Mouse (Mus musculus): ENCODE data around the gene Arhgef3. TPM values are rescaled to one million over a fixed set of nuclear protein-coding genes. Genes with fewer than 3 reads are reported as not detected.

Arhgef3 gene
- polyA plus RNA-seq, 1 experiment from 2014 or later: 5.4 TPM

- 69% methylated on average over 5 of the region's 5 CpGs for WGBS
Observed at GRCm38 (mm10) chr14:27364668-27365257, 250.1 kb downstream of the Arhgef3 start.

DNA sequence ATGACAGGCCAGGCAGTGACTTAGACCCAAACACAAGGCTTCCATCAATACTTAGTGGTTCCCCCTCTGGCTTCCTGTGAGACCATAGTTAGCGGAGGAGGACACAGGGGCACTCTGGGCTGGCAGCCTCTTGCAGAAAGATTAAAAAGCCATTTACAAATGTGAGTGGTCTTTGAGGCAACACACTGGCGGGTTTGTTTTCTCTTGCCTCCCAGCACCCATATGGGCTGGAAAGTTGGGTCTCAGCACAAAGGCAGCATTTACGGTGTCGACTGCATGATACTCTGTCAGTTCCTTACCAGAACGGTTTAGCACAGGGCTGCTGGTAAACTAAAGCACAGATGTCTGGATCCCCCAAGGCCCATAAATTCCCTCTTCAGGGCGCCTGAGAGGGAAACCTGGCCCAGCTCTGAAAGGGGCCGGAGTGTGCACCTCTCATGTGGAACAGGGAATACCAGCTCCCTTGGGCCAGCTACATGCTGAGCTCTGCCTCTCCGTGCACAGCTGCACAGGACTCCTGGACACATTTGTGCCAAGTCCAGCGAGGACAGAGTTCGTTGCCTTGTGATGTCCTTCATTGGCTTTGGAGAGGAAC is 252.5 kb downstream of the Arhgef3 start:
- ATAC-seq (replicated peaks; ENCODE audit: insufficient number of reproducible peaks, low FRiP score, low TSS enrichment, low read depth) (0 out of 2 replicates have a peak, but pooled peaks have one; percentile 23), DNase-seq (ENCODE audit: low spot score) (no peak)
- no peak overlapping the region for H3K4me3 ChIP-seq (ENCODE audit: low read depth, low read length)
- no peaks in the 10 kb centered on the region for H3K9me3 ChIP-seq (replicated peaks; ENCODE audit: control insufficient read depth, low read length)
- no peaks in the 10 kb centered on the region for H3K4me1 ChIP-seq (ENCODE audit: control insufficient read depth, insufficient read depth, low read length)
- no peak overlapping the region for H3K9ac ChIP-seq (replicated peaks; ENCODE audit: low read length)
- H3K4me2 ChIP-seq (ENCODE audit: low read depth, low read length): no peak overlapping the region
- no peaks in the 10 kb centered on the region for H3K36me3 ChIP-seq (replicated peaks; ENCODE audit: control insufficient read depth, insufficient read depth, low read depth, low read length)
- no peak overlapping the region for H3K27ac ChIP-seq (replicated peaks; ENCODE audit: low read depth, low read length)
- H3K27me3 ChIP-seq (ENCODE audit: control insufficient read depth, insufficient read depth, low read length): no peaks in the 10 kb centered on the region
- WGBS: 45% methylated on average over 10 of the region's 10 CpGs

More at GRCm38 (mm10) chr14:27364668-27365257, 250.1 kb downstream of the Arhgef3 start:
- no peak overlapping the region for H3K4me2 ChIP-seq (ENCODE audit: low read depth, low read length)
- DNase-seq (ENCODE audit: low spot score): no peak
- H3K9ac ChIP-seq (replicated peaks; ENCODE audit: low read length): no peak overlapping the region
- no peaks in the 10 kb centered on the region for H3K9me3 ChIP-seq (replicated peaks; ENCODE audit: control insufficient read depth, low read length)
- no peak overlapping the region for H3K27ac ChIP-seq (replicated peaks; ENCODE audit: low read depth, low read length)
- ATAC-seq (replicated peaks; ENCODE audit: insufficient number of reproducible peaks, low FRiP score, low TSS enrichment, low read depth): no peak
- H3K4me3 ChIP-seq (ENCODE audit: low read depth, low read length): no peak overlapping the region
- no peaks in the 10 kb centered on the region for H3K36me3 ChIP-seq (replicated peaks; ENCODE audit: control insufficient read depth, insufficient read depth, low read depth, low read length)
- H3K27me3 ChIP-seq (ENCODE audit: control insufficient read depth, insufficient read depth, low read length): no peaks in the 10 kb centered on the region
- no peaks in the 10 kb centered on the region for H3K4me1 ChIP-seq (ENCODE audit: control insufficient read depth, insufficient read depth, low read length)

GRCm38 (mm10) chr14:27368619-27369018 is 253.9 kb downstream of the Arhgef3 start:
- H3K9me3 ChIP-seq (replicated peaks; ENCODE audit: control insufficient read depth, low read length): no peaks in the 10 kb centered on the region
- H3K4me2 ChIP-seq (ENCODE audit: low read depth, low read length): no peak overlapping the region
- ATAC-seq (replicated peaks; ENCODE audit: insufficient number of reproducible peaks, low FRiP score, low TSS enrichment, low read depth) (no peak), DNase-seq (ENCODE audit: low spot score) (no peak)
- no peaks in the 10 kb centered on the region for H3K27me3 ChIP-seq (ENCODE audit: control insufficient read depth, insufficient read depth, low read length)
- H3K27ac ChIP-seq (replicated peaks; ENCODE audit: low read depth, low read length): no peak overlapping the region
- no peak overlapping the region for H3K4me3 ChIP-seq (ENCODE audit: low read depth, low read length)
- no peak overlapping the region for H3K9ac ChIP-seq (replicated peaks; ENCODE audit: low read length)
- H3K4me1 ChIP-seq (ENCODE audit: control insufficient read depth, insufficient read depth, low read length): no peaks in the 10 kb centered on the region
- H3K36me3 ChIP-seq (replicated peaks; ENCODE audit: control insufficient read depth, insufficient read depth, low read depth, low read length): no peaks in the 10 kb centered on the region
- 72% methylated on average over 4 of the region's 4 CpGs for WGBS

DNA sequence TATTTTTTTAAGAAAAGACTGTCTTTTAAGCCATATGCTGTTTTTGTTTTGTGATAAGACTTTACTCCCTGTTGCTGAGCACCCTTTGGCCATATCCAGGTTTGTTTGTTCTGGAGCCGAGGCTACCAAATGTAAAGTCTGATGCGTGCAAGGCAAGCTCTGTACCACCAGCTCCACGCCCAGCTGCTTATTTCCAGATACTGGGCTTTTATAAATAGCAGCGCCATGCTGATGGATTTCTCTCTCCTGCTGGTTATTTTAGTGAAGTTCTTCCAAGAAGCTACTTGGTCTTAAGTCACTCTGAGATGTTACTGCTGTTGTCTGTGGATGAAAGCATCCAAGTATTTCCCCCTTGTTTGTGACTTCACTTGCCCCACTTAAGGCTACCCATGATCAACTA is 254.8 kb downstream of the Arhgef3 start:
- Histone ChIP-seq H3K27me3 (ENCODE audit: control insufficient read depth, insufficient read depth, low read length) (no peaks in the 10 kb centered on the region), H3K36me3 (replicated peaks; ENCODE audit: control insufficient read depth, insufficient read depth, low read depth, low read length) (no peaks in the 10 kb centered on the region), H3K9me3 (replicated peaks; ENCODE audit: control insufficient read depth, low read length) (no peaks in the 10 kb centered on the region), H3K27ac (replicated peaks; ENCODE audit: low read depth, low read length) (no peak overlapping the region), H3K4me2 (ENCODE audit: low read depth, low read length) (no peak overlapping the region), H3K4me3 (ENCODE audit: low read depth, low read length) (no peak overlapping the region), H3K4me1 (ENCODE audit: control insufficient read depth, insufficient read depth, low read length) (no peaks in the 10 kb centered on the region), H3K9ac (replicated peaks; ENCODE audit: low read length) (no peak overlapping the region)
- 88% methylated on average over 4 of the region's 4 CpGs for WGBS
- DNase-seq (ENCODE audit: low spot score): no peak
- ATAC-seq (replicated peaks; ENCODE audit: insufficient number of reproducible peaks, low FRiP score, low TSS enrichment, low read depth): no peak

DNA sequence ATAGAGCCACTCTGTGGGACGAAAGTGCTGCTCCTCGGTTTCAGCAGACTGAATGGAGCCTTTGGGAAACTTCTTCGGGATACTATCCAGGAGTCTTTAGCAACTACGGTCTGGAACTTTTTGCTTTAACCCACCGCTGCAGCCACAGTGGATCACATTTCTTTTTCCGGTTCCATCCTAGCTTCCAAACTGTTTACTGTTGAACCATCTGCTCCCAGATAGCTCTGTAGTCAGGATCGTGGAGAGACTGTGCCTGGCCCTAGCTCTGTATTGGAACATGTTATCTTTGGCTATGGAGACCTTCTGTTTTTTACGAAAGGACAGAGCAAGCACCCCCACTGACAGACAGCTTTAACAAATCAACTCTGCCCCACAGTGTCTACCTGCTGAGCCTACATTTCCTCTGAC is 257.0 kb downstream of the Arhgef3 start:
- H3K27ac ChIP-seq (replicated peaks; ENCODE audit: low read depth, low read length): no peak overlapping the region
- no peaks in the 10 kb centered on the region for H3K4me1 ChIP-seq (ENCODE audit: control insufficient read depth, insufficient read depth, low read length)
- DNase-seq (ENCODE audit: low spot score) (no peak), ATAC-seq (replicated peaks; ENCODE audit: insufficient number of reproducible peaks, low FRiP score, low TSS enrichment, low read depth) (no peak)
- H3K4me2 ChIP-seq (ENCODE audit: low read depth, low read length): no peak overlapping the region
- no peak overlapping the region for H3K9ac ChIP-seq (replicated peaks; ENCODE audit: low read length)
- H3K36me3 ChIP-seq (replicated peaks; ENCODE audit: control insufficient read depth, insufficient read depth, low read depth, low read length): no peaks in the 10 kb centered on the region
- 73% methylated on average over 8 of the region's 8 CpGs for WGBS
- H3K4me3 ChIP-seq (ENCODE audit: low read depth, low read length): no peak overlapping the region
- no peaks in the 10 kb centered on the region for H3K27me3 ChIP-seq (ENCODE audit: control insufficient read depth, insufficient read depth, low read length)
- H3K9me3 ChIP-seq (replicated peaks; ENCODE audit: control insufficient read depth, low read length): no peaks in the 10 kb centered on the region

- no peak overlapping the region for H3K27ac ChIP-seq (replicated peaks; ENCODE audit: low read depth, low read length)
- H3K4me2 ChIP-seq (ENCODE audit: low read depth, low read length): no peak overlapping the region
- DNase-seq (ENCODE audit: low spot score): no peak
- no peak for ATAC-seq (replicated peaks; ENCODE audit: insufficient number of reproducible peaks, low FRiP score, low TSS enrichment, low read depth)
- no peaks in the 10 kb centered on the region for H3K4me1 ChIP-seq (ENCODE audit: control insufficient read depth, insufficient read depth, low read length)
- H3K9me3 ChIP-seq (replicated peaks; ENCODE audit: control insufficient read depth, low read length): no peaks in the 10 kb centered on the region
- H3K4me3 ChIP-seq (ENCODE audit: low read depth, low read length): no peak overlapping the region
- H3K27me3 ChIP-seq (ENCODE audit: control insufficient read depth, insufficient read depth, low read length): no peaks in the 10 kb centered on the region
- 83% methylated on average over 5 of the region's 5 CpGs for WGBS
- H3K9ac ChIP-seq (replicated peaks; ENCODE audit: low read length): no peak overlapping the region
- H3K36me3 ChIP-seq (replicated peaks; ENCODE audit: control insufficient read depth, insufficient read depth, low read depth, low read length): no peaks in the 10 kb centered on the region
Observed at GRCm38 (mm10) chr14:27373498-27373897, 258.8 kb downstream of the Arhgef3 start.

GRCm38 (mm10) chr14:27376115-27376648 is 261.5 kb downstream of the Arhgef3 start:
- Histone ChIP-seq H3K4me2 (ENCODE audit: low read depth, low read length) (no peak overlapping the region), H3K9me3 (replicated peaks; ENCODE audit: control insufficient read depth, low read length) (no peaks in the 10 kb centered on the region), H3K9ac (replicated peaks; ENCODE audit: low read length) (no peak overlapping the region), H3K36me3 (replicated peaks; ENCODE audit: control insufficient read depth, insufficient read depth, low read depth, low read length) (no peaks in the 10 kb centered on the region), H3K4me3 (ENCODE audit: low read depth, low read length) (no peak overlapping the region), H3K4me1 (ENCODE audit: control insufficient read depth, insufficient read depth, low read length) (no peaks in the 10 kb centered on the region), H3K27ac (replicated peaks; ENCODE audit: low read depth, low read length) (no peak overlapping the region), H3K27me3 (ENCODE audit: control insufficient read depth, insufficient read depth, low read length) (no peaks in the 10 kb centered on the region)
- ATAC-seq (replicated peaks; ENCODE audit: insufficient number of reproducible peaks, low FRiP score, low TSS enrichment, low read depth) (no peak), DNase-seq (ENCODE audit: low spot score) (no peak)
- 50% methylated on average over 5 of the region's 5 CpGs for WGBS

DNA sequence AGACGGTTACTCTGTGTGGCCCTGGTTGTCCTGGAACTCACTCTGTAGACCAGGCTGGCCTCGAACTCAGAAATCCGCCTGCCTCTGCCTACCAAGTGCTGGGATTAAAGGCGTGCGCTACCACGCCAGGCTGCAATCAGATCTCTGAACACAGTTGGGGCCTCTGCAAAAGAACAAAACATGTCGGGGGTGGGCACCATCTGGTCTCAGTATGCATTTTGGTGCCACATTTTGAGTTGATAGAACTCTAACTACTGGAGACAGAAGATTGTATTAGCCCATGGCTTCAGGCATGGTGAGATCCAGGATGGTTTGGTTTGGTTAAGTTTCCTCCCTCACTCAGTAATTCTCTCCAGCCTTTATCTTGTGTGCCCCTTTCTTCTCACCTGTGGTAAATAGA is 264.0 kb downstream of the Arhgef3 start:
- no peaks in the 10 kb centered on the region for H3K36me3 ChIP-seq (replicated peaks; ENCODE audit: control insufficient read depth, insufficient read depth, low read depth, low read length)
- no peak overlapping the region for H3K4me3 ChIP-seq (ENCODE audit: low read depth, low read length)
- 94% methylated on average over 7 of the region's 7 CpGs for WGBS
- H3K4me1 ChIP-seq (ENCODE audit: control insufficient read depth, insufficient read depth, low read length): no peaks in the 10 kb centered on the region
- no peak overlapping the region for H3K27ac ChIP-seq (replicated peaks; ENCODE audit: low read depth, low read length)
- no peak overlapping the region for H3K4me2 ChIP-seq (ENCODE audit: low read depth, low read length)
- H3K27me3 ChIP-seq (ENCODE audit: control insufficient read depth, insufficient read depth, low read length): no peaks in the 10 kb centered on the region
- DNase-seq (ENCODE audit: low spot score) (no peak), ATAC-seq (replicated peaks; ENCODE audit: insufficient number of reproducible peaks, low FRiP score, low TSS enrichment, low read depth) (no peak)
- no peaks in the 10 kb centered on the region for H3K9me3 ChIP-seq (replicated peaks; ENCODE audit: control insufficient read depth, low read length)
- H3K9ac ChIP-seq (replicated peaks; ENCODE audit: low read length): no peak overlapping the region
